Mouse (Mus musculus): ENCODE results near the gene Nfya. TPM values are rescaled to one million over a fixed set of nuclear protein-coding genes. Genes with fewer than 3 reads are reported as not detected.

Nfya gene
- polyA plus RNA-seq, 1 experiment from 2014 or later: 16.4 TPM

GRCm38 (mm10) chr17:48385786-48386461 is 23.8 kb downstream of the Nfya start:
- 87% methylated on average over 2 of the region's 2 CpGs for WGBS
- no peaks in the 10 kb centered on the region for H3K27me3 ChIP-seq (ENCODE audit: control insufficient read depth, insufficient read depth, low read length)
- H3K36me3 ChIP-seq (replicated peaks; ENCODE audit: control insufficient read depth, insufficient read depth): peaks cover 54% of the 10 kb centered on the region
- H3K9ac ChIP-seq: no peak overlapping the region
- no peak overlapping the region for H3K4me2 ChIP-seq (replicated peaks)
- no peak overlapping the region for H3K4me3 ChIP-seq (replicated peaks; ENCODE audit: low read length)
- no peak for DNase-seq (ENCODE audit: low spot score)
- ATAC-seq (ENCODE audit: low FRiP score): no peak
- no peak overlapping the region for H3K27ac ChIP-seq
- H3K4me1 ChIP-seq (replicated peaks; ENCODE audit: control insufficient read depth, insufficient read depth, low read length): no peaks in the 10 kb centered on the region
- no peaks in the 10 kb centered on the region for H3K9me3 ChIP-seq (ENCODE audit: control insufficient read depth, low read length)

- Histone ChIP-seq H3K4me3 (replicated peaks; ENCODE audit: low read length) (no peak overlapping the region), H3K4me1 (replicated peaks; ENCODE audit: control insufficient read depth, insufficient read depth, low read length) (no peaks in the 10 kb centered on the region), H3K27me3 (ENCODE audit: control insufficient read depth, insufficient read depth, low read length) (no peaks in the 10 kb centered on the region), H3K4me2 (replicated peaks) (no peak overlapping the region), H3K36me3 (replicated peaks; ENCODE audit: control insufficient read depth, insufficient read depth) (no peaks in the 10 kb centered on the region), H3K9me3 (ENCODE audit: control insufficient read depth, low read length) (no peaks in the 10 kb centered on the region), H3K27ac (no peak overlapping the region), H3K9ac (no peak overlapping the region)
- DNase-seq (ENCODE audit: low spot score): no peak
- no peak for ATAC-seq (ENCODE audit: low FRiP score)
These were observed 30.7 kb downstream of the Nfya start for GRCm38 (mm10) chr17:48379050-48379449.

DNA sequence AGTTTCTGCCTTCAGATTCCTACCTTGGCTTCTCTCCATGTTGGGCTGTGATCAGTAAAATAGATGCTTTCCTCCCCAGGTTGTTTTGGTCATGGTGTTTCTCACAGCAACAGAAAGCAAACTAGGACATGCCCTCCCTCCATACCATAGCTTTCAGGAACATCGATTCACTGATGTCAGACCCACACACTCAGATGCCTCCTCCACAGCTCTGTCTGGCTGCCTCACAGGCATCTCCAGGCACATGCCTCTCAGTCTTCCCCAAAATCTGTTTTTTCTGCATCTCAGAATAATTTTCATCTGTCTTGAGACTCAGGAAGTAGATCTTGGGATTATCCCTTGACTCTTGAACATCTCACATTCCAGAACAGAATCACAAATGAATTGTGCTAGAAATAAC is 33.6 kb downstream of the Nfya start:
- no peak overlapping the region for H3K4me2 ChIP-seq (replicated peaks)
- H3K27me3 ChIP-seq (ENCODE audit: control insufficient read depth, insufficient read depth, low read length): no peaks in the 10 kb centered on the region
- H3K9me3 ChIP-seq (ENCODE audit: control insufficient read depth, low read length): no peaks in the 10 kb centered on the region
- H3K4me3 ChIP-seq (replicated peaks; ENCODE audit: low read length): no peak overlapping the region
- no peaks in the 10 kb centered on the region for H3K36me3 ChIP-seq (replicated peaks; ENCODE audit: control insufficient read depth, insufficient read depth)
- DNase-seq (ENCODE audit: low spot score) (no peak), ATAC-seq (ENCODE audit: low FRiP score) (no peak)
- H3K4me1 ChIP-seq (replicated peaks; ENCODE audit: control insufficient read depth, insufficient read depth, low read length): no peaks in the 10 kb centered on the region
- H3K9ac ChIP-seq: no peak overlapping the region
- no peak overlapping the region for H3K27ac ChIP-seq
- 96% methylated on average over 1 of the region's 1 CpGs for whole genome bisulfite sequencing

DNA sequence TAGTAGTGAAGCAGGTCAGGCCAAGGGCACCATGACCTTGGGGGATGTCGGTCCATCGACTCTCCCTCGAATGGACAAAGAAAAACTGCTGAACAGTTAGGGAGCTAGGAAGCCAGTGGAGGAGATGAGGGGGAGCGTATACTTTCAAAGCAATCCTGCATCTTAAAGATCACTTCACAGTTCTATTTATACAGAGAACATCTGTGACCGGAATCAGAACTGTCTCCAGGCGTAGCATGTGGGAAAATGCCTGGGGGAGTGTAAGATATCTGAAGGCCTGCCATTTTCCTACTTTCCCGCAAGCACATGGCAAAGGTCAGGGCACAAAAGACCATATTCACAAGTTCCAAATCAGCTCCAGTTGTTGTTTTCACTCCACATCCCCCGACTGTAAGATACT is 36.7 kb downstream of the Nfya start:
- ATAC-seq (ENCODE audit: low FRiP score): no peak
- H3K4me1 ChIP-seq (replicated peaks; ENCODE audit: control insufficient read depth, insufficient read depth, low read length): no peaks in the 10 kb centered on the region
- H3K27ac ChIP-seq: no peak overlapping the region
- no peak for DNase-seq (ENCODE audit: low spot score)
- H3K9ac ChIP-seq: no peak overlapping the region
- no peak overlapping the region for H3K4me3 ChIP-seq (replicated peaks; ENCODE audit: low read length)
- 86% methylated on average over 8 of the region's 8 CpGs for WGBS
- H3K27me3 ChIP-seq (ENCODE audit: control insufficient read depth, insufficient read depth, low read length): no peaks in the 10 kb centered on the region
- no peaks in the 10 kb centered on the region for H3K36me3 ChIP-seq (replicated peaks; ENCODE audit: control insufficient read depth, insufficient read depth)
- no peaks in the 10 kb centered on the region for H3K9me3 ChIP-seq (ENCODE audit: control insufficient read depth, low read length)
- no peak overlapping the region for H3K4me2 ChIP-seq (replicated peaks)

DNA sequence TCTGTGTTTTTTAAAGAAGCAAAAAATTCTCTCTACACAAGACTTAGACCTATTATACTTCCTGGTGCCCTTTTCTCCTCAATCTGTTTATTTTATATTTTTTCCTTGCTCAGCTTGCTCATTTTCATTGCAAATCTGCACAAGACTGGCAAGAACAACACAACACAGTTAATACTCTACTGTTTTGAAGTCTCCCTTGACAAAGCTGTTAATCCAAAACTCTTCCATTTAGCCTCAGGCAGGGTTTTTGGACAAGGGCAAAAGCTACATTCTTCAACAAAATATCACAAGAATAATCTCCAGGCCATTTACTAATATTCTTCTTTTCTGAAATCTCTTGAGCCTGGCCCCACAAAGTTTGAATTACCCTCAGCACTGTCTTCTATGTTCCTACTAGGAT is 38.1 kb downstream of the Nfya start:
- Histone ChIP-seq H3K36me3 (replicated peaks; ENCODE audit: control insufficient read depth, insufficient read depth) (no peaks in the 10 kb centered on the region), H3K9me3 (ENCODE audit: control insufficient read depth, low read length) (no peaks in the 10 kb centered on the region), H3K4me2 (replicated peaks) (no peak overlapping the region), H3K4me1 (replicated peaks; ENCODE audit: control insufficient read depth, insufficient read depth, low read length) (no peaks in the 10 kb centered on the region), H3K27ac (no peak overlapping the region), H3K27me3 (ENCODE audit: control insufficient read depth, insufficient read depth, low read length) (no peaks in the 10 kb centered on the region), H3K9ac (no peak overlapping the region), H3K4me3 (replicated peaks; ENCODE audit: low read length) (no peak overlapping the region)
- ATAC-seq (ENCODE audit: low FRiP score): no peak
- DNase-seq (ENCODE audit: low spot score): no peak

GRCm38 (mm10) chr17:48366806-48367205 is 42.9 kb downstream of the Nfya start:
- DNase-seq (ENCODE audit: low spot score): no peak
- no peaks in the 10 kb centered on the region for H3K9me3 ChIP-seq (ENCODE audit: control insufficient read depth, low read length)

GRCm38 (mm10) chr17:48365511-48366155 is 44.1 kb downstream of the Nfya start:
- no peak overlapping the region for H3K4me3 ChIP-seq (replicated peaks; ENCODE audit: low read length)
- no peak overlapping the region for H3K27ac ChIP-seq
- no peaks in the 10 kb centered on the region for H3K36me3 ChIP-seq (replicated peaks; ENCODE audit: control insufficient read depth, insufficient read depth)
- no peaks in the 10 kb centered on the region for H3K9me3 ChIP-seq (ENCODE audit: control insufficient read depth, low read length)
- WGBS: 67% methylated on average over 9 of the region's 9 CpGs
- H3K27me3 ChIP-seq (ENCODE audit: control insufficient read depth, insufficient read depth, low read length): no peaks in the 10 kb centered on the region
- no peak overlapping the region for H3K4me2 ChIP-seq (replicated peaks)
- no peak overlapping the region for H3K9ac ChIP-seq
- ATAC-seq (ENCODE audit: low FRiP score) (no peak), DNase-seq (ENCODE audit: low spot score) (no peak)
- no peaks in the 10 kb centered on the region; the same call in 1 of the 2 replicates for H3K4me1 ChIP-seq (replicated peaks; ENCODE audit: control insufficient read depth, insufficient read depth, low read length)

More at GRCm38 (mm10) chr17:48366806-48367205, 42.9 kb downstream of the Nfya start:
- WGBS: 90% methylated on average over 5 of the region's 5 CpGs
- Histone ChIP-seq H3K36me3 (replicated peaks; ENCODE audit: control insufficient read depth, insufficient read depth) (no peaks in the 10 kb centered on the region), H3K27me3 (ENCODE audit: control insufficient read depth, insufficient read depth, low read length) (no peaks in the 10 kb centered on the region), H3K27ac (no peak overlapping the region), H3K9ac (no peak overlapping the region), H3K4me3 (replicated peaks; ENCODE audit: low read length) (no peak overlapping the region), H3K4me2 (replicated peaks) (no peak overlapping the region), H3K4me1 (replicated peaks; ENCODE audit: control insufficient read depth, insufficient read depth, low read length) (no peaks in the 10 kb centered on the region; the same call in 1 of the 2 replicates)
- ATAC-seq (ENCODE audit: low FRiP score): no peak

- no peaks in the 10 kb centered on the region for H3K9me3 ChIP-seq (ENCODE audit: control insufficient read depth, low read length)
- H3K27me3 ChIP-seq (ENCODE audit: control insufficient read depth, insufficient read depth, low read length): no peaks in the 10 kb centered on the region
- H3K36me3 ChIP-seq (replicated peaks; ENCODE audit: control insufficient read depth, insufficient read depth): no peaks in the 10 kb centered on the region
- DNase-seq (ENCODE audit: low spot score) (no peak), ATAC-seq (ENCODE audit: low FRiP score) (no peak)
- H3K4me3 ChIP-seq (replicated peaks; ENCODE audit: low read length): no peak overlapping the region
- 76% methylated on average over 6 of the region's 6 CpGs for WGBS
- no peak overlapping the region for H3K27ac ChIP-seq
- H3K9ac ChIP-seq: no peak overlapping the region
- H3K4me1 ChIP-seq (replicated peaks; ENCODE audit: control insufficient read depth, insufficient read depth, low read length): no peaks in the 10 kb centered on the region; the same call in 1 of the 2 replicates
- H3K4me2 ChIP-seq (replicated peaks): no peak overlapping the region
These were observed 46.2 kb downstream of the Nfya start for GRCm38 (mm10) chr17:48363421-48363965.

DNA sequence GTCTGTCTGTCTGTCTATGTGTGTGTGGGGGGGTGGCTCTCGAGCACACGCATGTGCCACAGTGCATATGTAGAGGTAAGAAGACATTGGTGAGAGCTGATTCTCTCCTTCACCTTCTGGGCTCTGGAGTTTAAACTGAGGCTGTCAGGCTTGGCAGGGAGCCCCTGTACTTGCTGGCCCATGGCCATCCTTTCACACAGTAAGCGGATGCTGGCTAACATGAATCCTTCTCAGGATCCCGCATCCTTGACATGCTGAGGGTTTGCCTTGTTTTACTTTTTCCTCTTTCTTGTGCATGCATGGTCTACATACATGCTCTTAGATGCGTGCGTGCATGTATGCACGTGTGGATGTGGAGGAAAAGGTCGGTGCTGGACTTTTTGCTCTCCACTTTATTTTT is 46.7 kb downstream of the Nfya start:
- ATAC-seq (ENCODE audit: low FRiP score) (no peak), DNase-seq (ENCODE audit: low spot score) (peak; percentile 50)
- Histone ChIP-seq H3K9ac (no peak overlapping the region), H3K4me1 (replicated peaks; ENCODE audit: control insufficient read depth, insufficient read depth, low read length) (no peaks in the 10 kb centered on the region; the same call in 1 of the 2 replicates), H3K27me3 (ENCODE audit: control insufficient read depth, insufficient read depth, low read length) (no peaks in the 10 kb centered on the region), H3K4me2 (replicated peaks) (no peak overlapping the region), H3K4me3 (replicated peaks; ENCODE audit: low read length) (no peak overlapping the region), H3K27ac (no peak overlapping the region), H3K36me3 (replicated peaks; ENCODE audit: control insufficient read depth, insufficient read depth) (no peaks in the 10 kb centered on the region), H3K9me3 (ENCODE audit: control insufficient read depth, low read length) (no peaks in the 10 kb centered on the region)
- 90% methylated on average over 8 of the region's 8 CpGs for WGBS
